Mouse (Mus musculus) testis, postnatal 14 days (tissue): Measurements from ENCODE around the gene Cand1.
A peak's percentile ranks its signal among the peaks of the same experiment; 100 is the strongest.

Experiments
- DNase-seq: peaks from one replicate; pipeline ENCODE4 v3.0.0; 2021; ENCODE audit warnings: low spot score

The Cand1 gene

DNA sequence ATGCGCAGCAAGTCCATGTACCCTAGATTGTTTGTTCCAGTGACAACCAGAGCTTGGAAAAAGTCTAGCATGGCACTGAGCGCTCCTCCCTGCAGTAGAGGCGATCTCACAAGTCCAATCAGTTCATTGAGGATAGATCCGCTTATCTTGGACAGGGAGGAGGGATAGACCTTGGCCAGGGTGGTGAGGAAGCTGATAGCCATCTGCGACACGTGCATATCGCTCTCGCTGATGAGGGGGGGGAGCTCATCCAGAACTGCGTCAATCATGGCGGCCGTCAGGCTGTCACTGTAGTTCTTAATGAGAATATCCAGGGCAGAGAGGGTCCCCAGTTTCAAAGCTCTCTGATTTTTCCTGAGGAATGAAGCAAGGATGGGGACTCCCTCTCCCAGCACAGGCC lies 28.6 kb downstream of the Cand1 start:
- no peak for DNase-seq

DNA sequence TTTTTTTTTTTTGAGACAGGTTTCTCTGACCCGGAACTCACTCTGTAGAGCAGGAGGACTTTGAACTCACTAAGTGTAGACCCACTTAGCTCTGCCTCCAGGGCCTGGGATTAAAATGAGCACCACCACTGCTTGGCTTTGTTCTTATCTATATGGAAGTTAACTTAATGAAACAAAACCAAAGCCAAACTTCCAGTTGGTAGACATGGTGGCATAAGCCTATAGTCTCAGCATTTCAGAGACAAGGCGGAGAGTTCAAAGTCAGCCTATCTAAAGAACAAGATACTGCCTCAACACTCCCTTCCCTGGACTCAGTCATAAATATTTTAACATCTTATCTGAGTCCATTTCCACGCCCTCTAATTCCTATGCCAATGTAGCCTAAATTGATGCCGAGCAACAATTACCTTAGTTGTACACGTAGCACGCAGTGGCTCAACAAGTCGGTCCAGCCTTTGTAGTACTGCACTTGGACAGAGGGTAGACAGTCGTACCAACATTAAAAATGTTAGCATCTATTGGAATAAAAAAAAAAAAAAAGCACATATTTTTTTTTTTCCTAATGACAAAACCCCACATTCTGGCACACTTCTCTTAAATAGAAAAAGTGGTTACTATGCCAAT lies 33.4 kb downstream of the Cand1 start:
- no peak for DNase-seq

DNA sequence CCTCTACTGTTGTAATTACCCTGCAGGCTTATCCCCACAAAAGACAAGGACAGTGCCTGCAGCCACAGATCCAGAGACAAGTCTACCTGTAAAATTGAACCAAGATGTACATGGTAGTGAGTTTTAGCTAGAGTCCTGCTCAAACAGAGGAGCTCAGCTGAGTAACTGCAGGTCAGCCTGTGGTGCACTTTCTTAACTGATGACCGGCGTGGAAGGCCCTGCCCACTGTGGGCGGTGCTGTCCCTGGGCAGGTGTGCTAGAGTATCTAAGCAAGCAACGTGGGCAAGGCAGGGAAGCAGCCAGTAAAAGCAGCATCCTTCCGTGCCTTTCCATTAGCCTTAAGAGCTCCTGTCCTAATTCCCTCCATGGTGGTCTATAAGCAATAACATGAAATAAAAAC lies 34.6 kb downstream of the Cand1 start:
- no peak for DNase-seq

GRCm38 (mm10) chr10:119204334-119204946 lies 35.4 kb downstream of the Cand1 start:
- DNase-seq, result no peak

DNA sequence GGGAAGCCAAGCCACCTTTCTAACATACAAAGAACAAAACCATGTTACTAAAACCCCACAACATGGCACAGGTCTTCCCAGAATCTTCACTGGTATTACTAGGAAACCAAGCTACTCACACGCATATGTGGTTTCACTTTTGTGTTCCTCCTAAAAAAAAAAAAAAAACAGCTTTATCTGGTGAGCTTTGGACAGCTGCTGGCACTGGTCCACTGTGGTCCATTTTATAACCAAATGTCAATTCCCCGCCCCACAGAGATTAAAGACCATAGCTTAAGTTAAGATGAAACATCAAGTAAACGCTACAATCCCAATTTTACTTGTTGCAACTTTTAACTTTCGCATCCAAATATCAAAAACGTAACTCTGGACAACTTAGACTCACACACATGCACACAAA lies 40.0 kb downstream of the Cand1 start:
- DNase-seq, result no peak

DNA sequence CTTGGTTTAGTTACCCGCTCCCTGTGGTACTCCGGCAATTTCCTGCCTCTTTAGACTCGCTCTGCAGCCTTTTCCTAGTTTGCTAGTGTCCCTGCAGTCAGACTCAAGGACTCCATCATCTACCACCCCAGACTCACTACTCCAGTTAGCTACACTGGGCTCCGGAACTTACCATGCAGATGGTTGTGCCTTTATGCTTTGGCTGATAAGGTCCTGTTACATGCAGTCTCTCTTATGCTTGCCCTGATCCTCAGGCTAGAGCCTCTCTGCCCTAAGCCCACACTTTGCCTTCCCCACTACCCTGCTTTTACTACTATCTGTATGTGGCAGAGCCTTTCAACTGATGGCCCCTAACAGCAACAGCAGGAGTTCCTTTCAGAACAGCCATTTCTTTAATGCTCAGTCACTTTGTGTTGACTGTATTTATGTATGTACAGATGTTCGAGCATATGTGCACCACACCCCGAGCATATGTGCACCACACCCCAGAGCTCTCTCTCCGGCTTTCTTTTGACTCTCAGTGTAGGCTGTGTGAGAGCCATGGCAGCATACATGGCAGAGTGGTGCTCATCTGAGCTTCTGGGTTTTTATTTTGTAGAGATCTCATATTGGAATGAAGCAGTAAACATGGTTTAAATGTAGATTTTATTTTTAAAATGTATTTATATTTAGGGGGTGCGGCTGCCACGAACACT lies 41.5 kb downstream of the Cand1 start:
- DNase-seq, result no peak

DNA sequence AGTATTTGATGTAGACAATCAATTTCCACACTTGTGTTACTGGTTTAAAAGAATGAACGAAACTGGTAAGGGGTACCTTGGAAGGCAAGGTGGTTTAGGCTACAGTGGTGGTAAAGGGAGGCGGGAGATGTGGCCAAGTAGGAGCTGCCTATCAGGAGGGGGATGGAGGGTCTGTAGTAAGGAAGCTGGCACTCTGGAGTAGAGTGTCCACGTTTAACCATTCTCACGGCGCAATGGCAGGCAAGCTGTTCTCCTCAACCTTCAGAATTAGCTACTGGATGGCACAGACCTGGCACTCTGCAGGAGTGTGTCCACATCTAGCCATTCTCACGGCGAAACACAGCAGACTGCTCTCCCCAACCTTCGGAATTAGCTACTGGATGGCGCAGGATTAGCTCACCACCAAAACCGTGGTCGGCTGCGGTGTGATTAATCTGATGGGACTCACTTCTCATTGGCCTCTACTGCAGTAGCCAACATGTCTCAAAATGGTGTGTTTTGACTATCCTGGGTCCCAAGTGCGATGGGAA lies 42.2 kb downstream of the Cand1 start:
- DNase-seq, result no peak

- peak; percentile 10 for DNase-seq
Measured at GRCm38 (mm10) chr10:119192598-119193372, 47.1 kb downstream of the Cand1 start.

- DNase-seq, result no peak
Measured at GRCm38 (mm10) chr10:119187720-119188119, 52.1 kb downstream of the Cand1 start.

- no peak for DNase-seq
Measured at GRCm38 (mm10) chr10:119169656-119170055, 70.2 kb downstream of the Cand1 start.

GRCm38 (mm10) chr10:119169237-119169636 lies 70.6 kb downstream of the Cand1 start:
- DNase-seq, result no peak

- DNase-seq, result no peak
Measured at GRCm38 (mm10) chr10:119168791-119169190, 71.1 kb downstream of the Cand1 start.

GRCm38 (mm10) chr10:119167858-119168257 lies 72.0 kb downstream of the Cand1 start:
- DNase-seq, result no peak

DNA sequence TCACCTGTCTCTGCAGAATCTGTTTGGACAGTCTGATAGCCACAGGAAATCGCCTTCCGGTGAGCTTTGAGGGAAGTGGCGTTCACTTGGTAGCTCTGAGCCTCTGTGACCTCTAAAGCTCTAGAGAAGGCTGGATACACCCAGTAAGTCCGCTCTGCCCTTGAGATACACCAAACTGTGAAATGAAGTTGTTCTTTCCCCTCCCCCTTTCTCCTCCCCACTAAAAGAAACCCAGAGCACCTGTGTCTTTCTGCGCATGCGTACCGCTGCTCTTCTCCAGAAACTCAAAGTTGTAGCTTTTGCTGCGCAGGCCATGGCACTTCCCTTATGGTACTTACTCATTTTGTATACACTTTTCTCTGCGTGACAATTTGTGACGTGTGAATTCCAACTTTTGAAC lies 74.8 kb downstream of the Cand1 start:
- DNase-seq, result no peak

- no peak for DNase-seq
Measured at GRCm38 (mm10) chr10:119161820-119162382, 78.0 kb downstream of the Cand1 start.

GRCm38 (mm10) chr10:119160161-119160560 lies 79.7 kb downstream of the Cand1 start:
- DNase-seq, result no peak

DNA sequence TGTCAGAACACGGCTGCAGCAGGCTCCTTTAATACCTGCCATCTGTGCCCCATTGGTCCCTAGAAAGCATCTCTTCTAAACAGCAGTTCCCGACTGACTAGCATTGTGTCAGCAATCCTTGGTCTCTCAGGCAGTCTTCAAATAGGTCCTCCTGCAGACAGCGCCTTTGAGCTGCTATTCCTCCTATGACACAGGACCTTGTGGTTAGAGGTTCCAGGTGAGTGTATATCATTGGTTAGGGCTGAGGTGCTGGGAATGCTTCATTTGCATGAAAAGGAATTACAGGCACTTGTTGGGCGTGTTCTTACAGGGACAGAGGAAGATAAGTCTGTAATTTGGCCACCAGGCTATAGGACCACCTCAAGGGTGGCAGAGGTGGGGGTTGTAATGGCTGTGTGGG lies 90.6 kb downstream of the Cand1 start:
- no peak for DNase-seq
